22 mouse cellular contexts compared by ENCODE assay signal in genomic region chr14:17621671-17622070, GRCm38 (mm10). TPM values are rescaled to one million over a fixed set of nuclear protein-coding genes. Genes with fewer than 3 reads are reported as not detected.
DNase-seq lines count a peak whose midpoint lies in the region; ATAC-seq and TF ChIP-seq lines count a peak whose summit lies in the region.
"Had no signal": no experiment of that assay in that cellular context is flagged by ENCODE, and none has a peak within 500 bp of the region (broad histone marks: within the 10 kb centered on the region; RNA-seq: fewer than 3 reads in every experiment).

No protein-coding gene starts in this region.

- TF ChIP-seq CTCF in forebrain, postnatal 0 days (IDR thresholded peaks at IDR 0.05; ENCODE audit: low read depth), result no peak

- no peaks in the 10 kb centered on the region for H3K36me3 ChIP-seq in forebrain, postnatal 0 days (ENCODE audit: insufficient read depth)
- H3K36me3 ChIP-seq in forebrain, embryonic 11.5 days (ENCODE audit: control insufficient read depth, insufficient read depth, low read length), result no peaks in the 10 kb centered on the region
- no peaks in the 10 kb centered on the region for H3K36me3 ChIP-seq in hindbrain, embryonic 10.5 days
- H3K36me3 ChIP-seq: forebrain, embryonic 15.5 days; G1E; heart, embryonic 13.5 days; limb, embryonic 13.5 days; liver, embryonic 13.5 days; lung, embryonic 15.5 days had no signal

- H3K4me2 ChIP-seq in forebrain, postnatal 0 days (ENCODE audit: low read depth), result no peak overlapping the region
- H3K4me2 ChIP-seq in forebrain, embryonic 11.5 days (ENCODE audit: low read depth, low read length, severe bottlenecking), result no peak overlapping the region
- H3K4me2 ChIP-seq: forebrain, embryonic 15.5 days; heart, embryonic 13.5 days; hindbrain, embryonic 14.5 days; limb, embryonic 13.5 days; liver, embryonic 13.5 days; lung, embryonic 15.5 days had no signal

- H3K27ac ChIP-seq in forebrain, postnatal 0 days (ENCODE audit: low read depth, low read length), result no peak overlapping the region
- no peak overlapping the region for H3K27ac ChIP-seq in forebrain, embryonic 11.5 days (ENCODE audit: low read depth, low read length)
- H3K27ac ChIP-seq in hindbrain, embryonic 10.5 days, result no peak overlapping the region
- H3K27ac ChIP-seq: forebrain, embryonic 15.5 days; heart, embryonic 13.5 days; hindbrain, embryonic 14.5 days; limb, embryonic 13.5 days; liver, embryonic 13.5 days; lung, embryonic 15.5 days had no signal

- intact Hi-C loops in left cerebral cortex, postnatal 4 days (cut with DNase I), result no loop called here
- intact Hi-C loops in left cerebral cortex, postnatal 25 days (cut with DNase I), result loop anchor here (5.0 to 10.0 kb wide), 2 partner anchors 189 to 217 kb away; no protein-coding TSS in a partner anchor

- WGBS in forebrain, postnatal 0 days, result 52% methylated on average over 3 of the region's 3 CpGs
- 82% methylated on average over 3 of the region's 3 CpGs for WGBS in forebrain, embryonic 11.5 days
- WGBS in hindbrain, embryonic 10.5 days, result 87% methylated on average over 3 of the region's 3 CpGs

- no peak overlapping the region for H3K4me3 ChIP-seq in forebrain, postnatal 0 days (ENCODE audit: low read depth, low read length)
- no peak overlapping the region for H3K4me3 ChIP-seq in forebrain, embryonic 11.5 days (ENCODE audit: low read depth, low read length)
- H3K4me3 ChIP-seq in hindbrain, embryonic 10.5 days, result no peak overlapping the region
- H3K4me3 ChIP-seq: forebrain, embryonic 15.5 days; heart, embryonic 13.5 days; limb, embryonic 13.5 days; liver, embryonic 13.5 days; lung, embryonic 15.5 days had no signal

- H3K27me3 ChIP-seq in forebrain, postnatal 0 days (ENCODE audit: insufficient read depth, low read length), result no peaks in the 10 kb centered on the region
- H3K27me3 ChIP-seq in forebrain, embryonic 11.5 days (ENCODE audit: control insufficient read depth, insufficient read depth, low read length), result no peaks in the 10 kb centered on the region
- no peaks in the 10 kb centered on the region for H3K27me3 ChIP-seq in hindbrain, embryonic 10.5 days (ENCODE audit: insufficient read depth, poor library complexity, severe bottlenecking)
- H3K27me3 ChIP-seq: forebrain, embryonic 15.5 days; heart, embryonic 13.5 days; limb, embryonic 13.5 days; liver, embryonic 13.5 days; lung, embryonic 15.5 days had no signal

- no peak overlapping the region for H3K9ac ChIP-seq in forebrain, postnatal 0 days
- H3K9ac ChIP-seq in forebrain, embryonic 11.5 days (ENCODE audit: low read length), result no peak overlapping the region
- H3K9ac ChIP-seq: forebrain, embryonic 15.5 days; heart, embryonic 13.5 days; hindbrain, embryonic 14.5 days; limb, embryonic 13.5 days; liver, embryonic 13.5 days; lung, embryonic 15.5 days had no signal

- peak; percentile 66 for DNase-seq in forebrain, postnatal 0 days
- DNase-seq in forebrain, embryonic 11.5 days (ENCODE audit: low spot score), result no peak
- peak; percentile 24 to 41 for DNase-seq in left cerebral cortex, adult 18-20 months (ENCODE audit: low spot score in 2 of 2)
- DNase-seq in left cerebral cortex, postnatal 4 days, result no peak
- DNase-seq in brain, adult 2 months (ENCODE audit: low read depth, low spot score), result peak; percentile 85
- peak; percentile 31 to 89 for DNase-seq in left cerebral cortex, postnatal 25 days (ENCODE audit: low spot score in 2 of 2)
- DNase-seq in hindbrain, embryonic 10.5 days (ENCODE audit: low spot score), result no peak
- DNase-seq in thymus, postnatal 36 days, result no peak
- DNase-seq: adrenal gland, postnatal 36 days; cerebellum, adult 18-20 months; cerebellum, postnatal 36 days; gastrocnemius, postnatal 10 days; kidney, adult 8-10 months; kidney, postnatal 14 days; liver, embryonic 13.5 days; spleen, adult 18-20 months had no signal

- H3K4me1 ChIP-seq in forebrain, postnatal 0 days (ENCODE audit: insufficient read depth), result no peaks in the 10 kb centered on the region
- H3K4me1 ChIP-seq in forebrain, embryonic 11.5 days (replicated peaks; ENCODE audit: control insufficient read depth, insufficient read depth, low read length), result no peaks in the 10 kb centered on the region
- H3K4me1 ChIP-seq in hindbrain, embryonic 10.5 days (replicated peaks), result no peaks in the 10 kb centered on the region
- H3K4me1 ChIP-seq: forebrain, embryonic 15.5 days; heart, embryonic 13.5 days; limb, embryonic 13.5 days; liver, embryonic 13.5 days; lung, embryonic 15.5 days had no signal

- peak; percentile 68 for ATAC-seq in forebrain, postnatal 0 days
- no peak for ATAC-seq in forebrain, embryonic 11.5 days (replicated peaks; ENCODE audit: low FRiP score)
- ATAC-seq: forebrain, embryonic 15.5 days had no signal

- no peaks in the 10 kb centered on the region for H3K9me3 ChIP-seq in forebrain, postnatal 0 days (ENCODE audit: low read length)
- H3K9me3 ChIP-seq in forebrain, embryonic 11.5 days (ENCODE audit: control insufficient read depth, low read length), result no peaks in the 10 kb centered on the region
- no peaks in the 10 kb centered on the region for H3K9me3 ChIP-seq in hindbrain, embryonic 10.5 days
- H3K9me3 ChIP-seq: forebrain, embryonic 15.5 days; G1E; heart, embryonic 13.5 days; limb, embryonic 13.5 days; liver, embryonic 13.5 days; lung, embryonic 15.5 days had no signal

RNA-seq across cellular contexts. Expression of gene Thrb, which starts 38.4 kb away (rescaled TPM):
- 6.2 and 10.8 TPM in 2 replicates for total RNA-seq in forebrain, postnatal 0 days (2014; rRNA removed)
- polyA plus RNA-seq in forebrain, postnatal 0 days (2015; fragmentation: Nextera tagmentation; extraction: Ambion mirVana), result 1.4 and 3.3 TPM in 2 replicates
- polyA plus RNA-seq in forebrain, embryonic 11.5 days (2014; fragmentation: Nextera tagmentation; extraction: Ambion mirVana), result 0.32 and 0.79 TPM in 2 replicates
- 10 to 100 TPM; 83.8 to 85.6 TPM for total RNA-seq in left cerebral cortex, adult 18-20 months (2021)
- total RNA-seq in left cerebral cortex, postnatal 4 days (2021), result 10 to 100 TPM; 29.2 to 31.4 TPM
- total RNA-seq in left cerebral cortex, postnatal 25 days (2021), result 10 to 100 TPM; 78.6 to 85.3 TPM
- 0.77 and 0.93 TPM in 2 replicates for polyA plus RNA-seq in hindbrain, embryonic 10.5 days (2016; fragmentation: Nextera tagmentation; extraction: Ambion mirVana)

Comparison
In these comparisons a context has a peak if more than half of its experiments do, and no peak if none do; other contexts are left out.
1. DNase-seq: peak in forebrain, postnatal 0 days (single experiment), left cerebral cortex, adult 18-20 months (2 of 2), brain, adult 2 months (single experiment) and left cerebral cortex, postnatal 25 days (2 of 2); none in forebrain, embryonic 11.5 days (single experiment), left cerebral cortex, postnatal 4 days (single experiment), hindbrain, embryonic 10.5 days (single experiment) and thymus, postnatal 36 days (0 of 2).